Mouse (Mus musculus) lung, embryonic 14.5 days (tissue): ENCODE results near the gene Apoa2. TPM values are rescaled to one million over a fixed set of nuclear protein-coding genes. Genes with fewer than 3 reads are reported as not detected.

Experiments
- ATAC-seq: fragments of 200-750 bp; cut with Nextera tagmentation; 2 replicates; pipeline ENCODE4 v1.8.0; 2017; ENCODE audit warnings: mild to moderate bottlenecking, moderate TSS enrichment, moderate library complexity; ENCODE audit not compliant: insufficient read depth
- DNase-seq: peaks from one replicate; pipeline ENCODE4 v3.0.0-alpha.2; 2015
- H3K27ac ChIP-seq: fragments of 300-500 bp; sonication (generic); 2 replicates; pipeline ENCODE4 v1.5.1; 2014; ENCODE audit warnings: low read depth, mild to moderate bottlenecking, moderate library complexity
- H3K27me3 ChIP-seq: fragments of 300-500 bp; sonication (generic); 2 replicates; pipeline ENCODE4 v1.6.1; 2014; ENCODE audit warnings: low read length, control low read depth; ENCODE audit not compliant: insufficient read depth
- H3K36me3 ChIP-seq: fragments of 300-500 bp; sonication (generic); 2 replicates; pipeline ENCODE4 v1.6.1; 2014; ENCODE audit warnings: control low read depth; ENCODE audit not compliant: insufficient read depth
- H3K4me1 ChIP-seq: fragments of 300-500 bp; sonication (generic); 2 replicates; pipeline ENCODE4 v1.6.1; 2014; ENCODE audit warnings: antibody characterized with exemption, control low read depth; ENCODE audit not compliant: insufficient read depth
- H3K4me2 ChIP-seq: fragments of 300-500 bp; sonication (generic); 2 replicates; pipeline ENCODE4 v1.6.1; 2014; ENCODE audit warnings: mild to moderate bottlenecking
- H3K4me3 ChIP-seq: fragments of 300-500 bp; sonication (generic); 2 replicates; pipeline ENCODE4 v1.5.1; 2014; ENCODE audit warnings: low read depth, low read length
- H3K9ac ChIP-seq: fragments of 300-500 bp; sonication (generic); 2 replicates; pipeline ENCODE4 v1.6.1; 2014
- H3K9me3 ChIP-seq: fragments of 300-500 bp; sonication (generic); 2 replicates; pipeline ENCODE4 v1.6.1; 2016; ENCODE audit warnings: low read depth, low read length, control low read depth
- CTCF ChIP-seq: IDR thresholded peaks from 2 replicates; pipeline ENCODE4 v1.5.1; 2016; ENCODE audit warnings: antibody characterized with exemption, low read depth
- WGBS: fragments of 180-500 bp; shearing (Covaris S2); extraction: QIAGEN DNeasy Blood & Tissue Kit; methylation state at CpG from one replicate; pipeline ENCODE4 v1.1.7; 2014; 5-methylcytosine and 5-hydroxymethylcytosine counted together
- polyA plus RNA-seq: library from polyadenylated mRNA; unstranded; fragments of >200 nt; fragmentation: Nextera tagmentation; extraction: Ambion mirVana; gene quantifications from 2 replicates; pipeline ENCODE4 v1.2.1, GENCODE M21; 2014

Apoa2 gene
- polyA plus RNA-seq, 1 experiment from 2014 or later: 3.7 TPM

GRCm38 (mm10) chr1:171251594-171252324 is 26.9 kb downstream of the Apoa2 start:
- TF ChIP-seq CTCF: no peak
- peak overlapping the region; percentile 35 for H3K4me3 ChIP-seq
- H3K4me1 ChIP-seq: peaks cover 25% of the 10 kb centered on the region
- no peaks in the 10 kb centered on the region for H3K9me3 ChIP-seq
- peak; percentile 65 for DNase-seq
- peak overlapping the region; percentile 66 for H3K4me2 ChIP-seq
- peak; percentile 21 for ATAC-seq
- H3K9ac ChIP-seq: peak overlapping the region; percentile 49; the same call in 1 of the 2 replicates
- peaks cover 9% of the 10 kb centered on the region; the same call in 1 of the 2 replicates for H3K36me3 ChIP-seq
- H3K27ac ChIP-seq: peak overlapping the region; percentile 86
- H3K27me3 ChIP-seq: no peaks in the 10 kb centered on the region
- WGBS: 11% methylated on average over 13 of the region's 13 CpGs

- Histone ChIP-seq H3K27ac (peak overlapping the region; percentile 86), H3K27me3 (no peaks in the 10 kb centered on the region), H3K36me3 (peaks cover 9% of the 10 kb centered on the region; the same call in 1 of the 2 replicates), H3K4me1 (peaks cover 25% of the 10 kb centered on the region), H3K4me3 (peak overlapping the region; percentile 35), H3K9ac (peak overlapping the region; percentile 49; the same call in 1 of the 2 replicates), H3K4me2 (peak overlapping the region; percentile 66), H3K9me3 (no peaks in the 10 kb centered on the region)
- ATAC-seq (no peak), DNase-seq (peak; percentile 28)
- 54% methylated on average over 17 of the region's 17 CpGs for WGBS
- no peak for TF ChIP-seq CTCF
Measured at GRCm38 (mm10) chr1:171252415-171252814, 27.6 kb downstream of the Apoa2 start.

GRCm38 (mm10) chr1:171256095-171256818 is 31.4 kb downstream of the Apoa2 start:
- no peak for ATAC-seq
- no peak overlapping the region for H3K27ac ChIP-seq
- no peak for TF ChIP-seq CTCF

GRCm38 (mm10) chr1:171256937-171257548 is 32.2 kb downstream of the Apoa2 start:
- no peaks in the 10 kb centered on the region for H3K9me3 ChIP-seq
- H3K4me1 ChIP-seq: peaks cover 11% of the 10 kb centered on the region
- WGBS: 56% methylated on average over 15 of the region's 15 CpGs

More at GRCm38 (mm10) chr1:171256095-171256818, 31.4 kb downstream of the Apoa2 start:
- Histone ChIP-seq H3K4me3 (no peak overlapping the region), H3K36me3 (peaks cover 13% of the 10 kb centered on the region; the same call in 1 of the 2 replicates), H3K9me3 (no peaks in the 10 kb centered on the region), H3K27me3 (no peaks in the 10 kb centered on the region), H3K4me1 (peaks cover 14% of the 10 kb centered on the region), H3K4me2 (no peak overlapping the region), H3K9ac (no peak overlapping the region)
- 85% methylated on average over 24 of the region's 24 CpGs for WGBS
- DNase-seq: no peak

GRCm38 (mm10) chr1:171257781-171258180 is 32.9 kb downstream of the Apoa2 start:
- Histone ChIP-seq H3K27ac (no peak overlapping the region), H3K27me3 (no peaks in the 10 kb centered on the region), H3K4me2 (no peak overlapping the region), H3K36me3 (peaks cover 13% of the 10 kb centered on the region; the same call in 1 of the 2 replicates), H3K4me1 (peaks cover 16% of the 10 kb centered on the region), H3K9me3 (no peaks in the 10 kb centered on the region), H3K4me3 (no peak overlapping the region), H3K9ac (no peak overlapping the region)
- WGBS: 79% methylated on average over 9 of the region's 9 CpGs
- TF ChIP-seq CTCF: no peak
- DNase-seq (no peak), ATAC-seq (no peak)

More at GRCm38 (mm10) chr1:171256937-171257548, 32.2 kb downstream of the Apoa2 start:
- Histone ChIP-seq H3K27me3 (no peaks in the 10 kb centered on the region), H3K27ac (no peak overlapping the region), H3K4me2 (no peak overlapping the region), H3K4me3 (no peak overlapping the region), H3K36me3 (peaks cover 13% of the 10 kb centered on the region; the same call in 1 of the 2 replicates), H3K9ac (no peak overlapping the region)
- ATAC-seq: peak; percentile 5; the same call in 1 of the 2 replicates
- peak; percentile 91 for DNase-seq
- peak; percentile 85 for TF ChIP-seq CTCF

GRCm38 (mm10) chr1:171258921-171259320 is 34.1 kb downstream of the Apoa2 start:
- H3K4me2 ChIP-seq: no peak overlapping the region
- peaks cover 18% of the 10 kb centered on the region for H3K4me1 ChIP-seq
- H3K4me3 ChIP-seq: no peak overlapping the region
- peaks cover 10% of the 10 kb centered on the region; the same call in 1 of the 2 replicates for H3K36me3 ChIP-seq
- no peak for DNase-seq
- H3K27me3 ChIP-seq: no peaks in the 10 kb centered on the region
- WGBS: 71% methylated on average over 17 of the region's 17 CpGs
- H3K27ac ChIP-seq: no peak overlapping the region
- H3K9me3 ChIP-seq: no peaks in the 10 kb centered on the region
- no peak for ATAC-seq
- no peak for TF ChIP-seq CTCF
- H3K9ac ChIP-seq: no peak overlapping the region

GRCm38 (mm10) chr1:171260316-171260715 is 35.5 kb downstream of the Apoa2 start:
- H3K4me2 ChIP-seq: no peak overlapping the region
- DNase-seq (peak; percentile 46), ATAC-seq (no peak)
- H3K27me3 ChIP-seq: no peaks in the 10 kb centered on the region
- WGBS: 23% methylated on average over 3 of the region's 3 CpGs
- no peak overlapping the region for H3K27ac ChIP-seq
- H3K9ac ChIP-seq: no peak overlapping the region
- H3K9me3 ChIP-seq: no peaks in the 10 kb centered on the region
- TF ChIP-seq CTCF: no peak
- no peak overlapping the region for H3K4me3 ChIP-seq
- H3K4me1 ChIP-seq: peaks cover 20% of the 10 kb centered on the region
- H3K36me3 ChIP-seq: peaks cover 5% of the 10 kb centered on the region; the same call in 1 of the 2 replicates
